Mouse (Mus musculus) urinary bladder, adult 18-20 months (tissue): ENCODE measurements at regions not wholly inside any gene's neighbourhood (a gene's known extent, or its start where the extent isn't known, plus 50 kb on each side); places are given as distances from the start of the nearest gene placed in this dataset.

Source experiments
- DNase-seq, 2 experiments: peaks; one replicate each; pipeline ENCODE4 v3.0.0; 2022; ENCODE audit warnings: low spot score in 2 of 2, mixed read lengths in 2 of 2

GRCm38 (mm10) chr15:50423082-50423665, 3461.5 kb upstream of the Gm7489 start:
- DNase-seq, result no peak

GRCm38 (mm10) chr15:50449604-50450003, 3435.1 kb upstream of the Gm7489 start:
- DNase-seq, result no peak

- DNase-seq, result no peak
Observed at GRCm38 (mm10) chr15:50472626-50473025, 3412.1 kb upstream of the Gm7489 start.

- no peak for DNase-seq
Observed at GRCm38 (mm10) chr15:50498716-50499115, 3386.0 kb upstream of the Gm7489 start.

GRCm38 (mm10) chr15:50507999-50508624, 3376.6 kb upstream of the Gm7489 start:
- no peak for DNase-seq

- DNase-seq, result no peak
Observed at GRCm38 (mm10) chr15:50513036-50513435, 3371.7 kb upstream of the Gm7489 start.

GRCm38 (mm10) chr15:50524841-50525240, 3359.9 kb upstream of the Gm7489 start:
- no peak for DNase-seq

- no peak for DNase-seq
Observed at GRCm38 (mm10) chr15:50534490-50534889, 3350.2 kb upstream of the Gm7489 start.

- no peak for DNase-seq
Observed at GRCm38 (mm10) chr15:50563611-50564010, 3321.1 kb upstream of the Gm7489 start.

- no peak for DNase-seq
Observed at GRCm38 (mm10) chr15:50580811-50581210, 3303.9 kb upstream of the Gm7489 start.

- DNase-seq, result no peak
Observed at GRCm38 (mm10) chr15:50583951-50584350, 3300.8 kb upstream of the Gm7489 start.

GRCm38 (mm10) chr15:50585496-50585895, 3299.2 kb upstream of the Gm7489 start:
- no peak for DNase-seq
